Mouse (Mus musculus) CH12.LX (cell line): ENCODE results near the gene Zbtb38. TPM values are rescaled to one million over a fixed set of nuclear protein-coding genes. Genes with fewer than 3 reads are reported as not detected.

Experiments
- DNase-seq: peaks from one replicate; pipeline ENCODE4 v3.0.0-alpha.2; 2013; ENCODE audit errors: extremely low read depth
- H3K27ac ChIP-seq: 2 replicates; pipeline ENCODE4 v1.5.1; 2012; ENCODE audit warnings: low read depth, mild to moderate bottlenecking, control low read depth, moderate library complexity; ENCODE audit not compliant: insufficient read depth
- H3K27me3 ChIP-seq: replicated peaks from 2 replicates; pipeline ENCODE3; 2012; ENCODE audit warnings: inconsistent platforms
- H3K36me3 ChIP-seq, 2 experiments: replicated peaks in 1 of 2; 2 replicates each; pipeline versions ENCODE3 to v1.6.1; 2012; ENCODE audit warnings: inconsistent platforms in 1 of 2, low read length in 1 of 2, mild to moderate bottlenecking in 1 of 2, mixed read lengths in 1 of 2, moderate library complexity in 1 of 2; ENCODE audit not compliant: control insufficient read depth in 1 of 2, insufficient read depth in 1 of 2
- H3K4me1 ChIP-seq, 2 experiments: 2 replicates each; pipeline ENCODE4 v1.6.1; 2012; ENCODE audit warnings: inconsistent platforms in 1 of 2, moderate library complexity in 1 of 2; ENCODE audit not compliant: insufficient read depth in 2 of 2, control insufficient read depth in 1 of 2
- H3K4me2 ChIP-seq: 2 replicates; pipeline ENCODE4 v1.6.1; 2012; ENCODE audit warnings: low read depth, mild to moderate bottlenecking, control low read depth; ENCODE audit not compliant: poor library complexity, insufficient read depth, severe bottlenecking
- H3K4me3 ChIP-seq, 3 experiments: fragments of 150-350 bp in 1 of 3; sonication (generic) in 1 of 3; replicated peaks in 1 of 3; 2 replicates each; pipeline versions ENCODE3 to v1.5.1; 2011 to 2012; ENCODE audit warnings: low read depth in 2 of 3, low read length in 2 of 3, mild to moderate bottlenecking in 2 of 3, moderate library complexity in 2 of 3, control low read depth in 1 of 3, improper control_type of control experiment in 1 of 3, inconsistent platforms in 1 of 3, mixed read lengths in 1 of 3; ENCODE audit not compliant: poor library complexity in 1 of 3
- H3K79me2 ChIP-seq: replicated peaks from 2 replicates; pipeline ENCODE4 v1.6.1; 2012; ENCODE audit warnings: mild to moderate bottlenecking, moderate library complexity; ENCODE audit not compliant: control insufficient read depth, poor library complexity, insufficient read depth, severe bottlenecking; ENCODE audit errors: extremely low read depth
- H3K9ac ChIP-seq: 2 replicates; pipeline ENCODE4 v1.6.1; 2012; ENCODE audit warnings: low read depth, mild to moderate bottlenecking, control low read depth, moderate library complexity; ENCODE audit not compliant: insufficient read depth
- H3K9me3 ChIP-seq: replicated peaks from 2 replicates; pipeline ENCODE3; 2012; ENCODE audit warnings: low read length, inconsistent platforms, mixed read lengths
- CTCF ChIP-seq, 2 experiments: IDR thresholded peaks in 1 of 2; conservative IDR thresholded peaks in 1 of 2; 2 replicates each; pipeline ENCODE4 v1.5.1; 2011 to 2012; ENCODE audit warnings: low read depth in 2 of 2, low read length in 2 of 2, improper control_type of control experiment in 1 of 2, inconsistent platforms in 1 of 2, mild to moderate bottlenecking in 1 of 2, moderate library complexity in 1 of 2
- E2F4 ChIP-seq: IDR thresholded peaks from 2 replicates; pipeline ENCODE4 v1.6.1; 2011; ENCODE audit warnings: low read depth, low read length, improper control_type of control experiment; ENCODE audit not compliant: insufficient replicate concordance
- ELF1 ChIP-seq: IDR thresholded peaks from 2 replicates; pipeline ENCODE4 v1.6.1; 2014; ENCODE audit warnings: low read depth, mild to moderate bottlenecking, inconsistent platforms, low read length, improper control_type of control experiment
- EP300 ChIP-seq: IDR thresholded peaks from 2 replicates; pipeline ENCODE4 v1.6.1; 2011; ENCODE audit warnings: low read length, improper control_type of control experiment
- ETS1 ChIP-seq: conservative IDR thresholded peaks from 2 replicates; pipeline ENCODE4 v1.6.1; 2012; ENCODE audit warnings: low read depth, mild to moderate bottlenecking, inconsistent platforms, low read length, improper control_type of control experiment, moderate library complexity
- HCFC1 ChIP-seq: IDR thresholded peaks from 2 replicates; pipeline ENCODE4 v1.6.1; 2012; ENCODE audit warnings: low read depth, mild to moderate bottlenecking, inconsistent platforms, low read length, improper control_type of control experiment
- JUN ChIP-seq: IDR thresholded peaks from 2 replicates; pipeline ENCODE4 v1.6.1; 2011; ENCODE audit warnings: low read depth, mild to moderate bottlenecking, low read length, improper control_type of control experiment, moderate library complexity; ENCODE audit not compliant: insufficient read depth
- NELFE ChIP-seq: IDR thresholded peaks from 2 replicates; pipeline ENCODE4 v1.6.1; 2011; ENCODE audit warnings: low read depth, low read length, improper control_type of control experiment
- NRF1 ChIP-seq: IDR thresholded peaks from 2 replicates; pipeline ENCODE4 v1.6.1; 2014; ENCODE audit warnings: low read depth, mild to moderate bottlenecking, inconsistent platforms, low read length, improper control_type of control experiment, moderate library complexity
- RAD21 ChIP-seq: IDR thresholded peaks from 2 replicates; pipeline ENCODE4 v1.6.1; 2011; ENCODE audit warnings: low read depth, mild to moderate bottlenecking, low read length, improper control_type of control experiment, moderate library complexity
- RCOR1 ChIP-seq: conservative IDR thresholded peaks from 2 replicates; pipeline ENCODE4 v1.6.1; 2012; ENCODE audit warnings: low read depth, mild to moderate bottlenecking, inconsistent platforms, low read length, improper control_type of control experiment
- SIN3A ChIP-seq: IDR thresholded peaks from 2 replicates; pipeline ENCODE4 v1.6.1; 2012; ENCODE audit warnings: low read length, improper control_type of control experiment, inconsistent platforms
- SMC3 ChIP-seq: IDR thresholded peaks from 2 replicates; pipeline ENCODE4 v1.6.1; 2011; ENCODE audit warnings: low read depth, low read length, improper control_type of control experiment
- ZC3H11A ChIP-seq: IDR thresholded peaks from 2 replicates; pipeline ENCODE4 v1.6.1; 2012; ENCODE audit warnings: low read depth, mild to moderate bottlenecking, inconsistent platforms, low read length, improper control_type of control experiment
- ZKSCAN1 ChIP-seq: IDR thresholded peaks from 2 replicates; pipeline ENCODE4 v1.6.1; 2012; ENCODE audit warnings: low read depth, inconsistent platforms, low read length, improper control_type of control experiment, borderline replicate concordance
- ZNF384 ChIP-seq: IDR thresholded peaks from 2 replicates; pipeline ENCODE4 v1.6.1; 2012; ENCODE audit warnings: low read depth, low read length, improper control_type of control experiment, inconsistent platforms
- dilution Hi-C: fragments of 300-500 bp; cut with MboI; formaldehyde crosslinking; loops from 2 replicates; pipeline ENCODE4 v1.14.3; 2020; ENCODE audit warnings: low sequenced_read_pairs; ENCODE audit not compliant: extremely low pct_unique_long_range_greater_than_20kb, extremely low pct_ligation_motif_present
- in situ Hi-C: fragments of 300-500 bp; cut with MboI; formaldehyde crosslinking; loops from 3 replicates; pipeline ENCODE4 v1.14.3; 2019; ENCODE audit warnings: low sequenced_read_pairs, low pct_ligation_motif_present, low pct_unique_long_range_greater_than_20kb, mixed read lengths
- polyA plus RNA-seq: library from polyadenylated mRNA; unstranded; fragments of >175 nt; gene quantifications from 2 replicates; pipeline ENCODE4 v1.2.1, GENCODE M21; 2012; ENCODE audit warnings: low read depth; ENCODE audit not compliant: insufficient read length
- total RNA-seq, 2 experiments: library from RNA; depleted of rRNA; stranded (reverse); fragments of 300-350 nt in 1 of 2; fragments of >200 nt in 1 of 2; gene quantifications; 2 replicates each; pipeline ENCODE4 v1.2.3; 2012 to 2014

The Zbtb38 gene
- total and polyA plus RNA-seq, 3 experiments, result 51.7 to 102 (median 68.8) TPM

- H3K27ac ChIP-seq, result no peak overlapping the region
- H3K4me2 ChIP-seq, result no peak overlapping the region
- H3K27me3 ChIP-seq, result no peaks in the 10 kb centered on the region
- H3K79me2 ChIP-seq, result no peaks in the 10 kb centered on the region
- H3K4me3 ChIP-seq, result no peak overlapping the region
- TF ChIP-seq ZKSCAN1 (no peak), ZNF384 (no peak), E2F4 (no peak), RAD21 (peak; percentile 45; the same call in 1 of the 2 replicates), JUN (no peak), SMC3 (peak; percentile 17; the same call in 1 of the 2 replicates)
- no peaks in the 10 kb centered on the region for H3K9me3 ChIP-seq
- dilution Hi-C loops, result no loop called here
- in situ Hi-C loops, result no loop called here
- H3K4me1 ChIP-seq, result peaks cover 0 to 13% of the 10 kb centered on the region in 2 experiments; a peak in 2 of 4 replicates
- H3K36me3 ChIP-seq, result no peaks in the 10 kb centered on the region
- no peak overlapping the region for H3K9ac ChIP-seq
- no peak for DNase-seq
These were observed 33.3 kb upstream of the Zbtb38 start for GRCm38 (mm10) chr9:96785871-96786342.

GRCm38 (mm10) chr9:96785187-96785586, 32.6 kb upstream of the Zbtb38 start:
- no peak for DNase-seq
- no peaks in the 10 kb centered on the region for H3K9me3 ChIP-seq
- dilution Hi-C loops, result no loop called here
- no peak overlapping the region for H3K9ac ChIP-seq
- H3K27me3 ChIP-seq, result no peaks in the 10 kb centered on the region
- in situ Hi-C loops, result no loop called here
- TF ChIP-seq HCFC1 (no peak), EP300 (no peak), ELF1 (no peak), NRF1 (no peak), CTCF (conservative IDR thresholded peaks at IDR 0.05 in 1 of 2, IDR thresholded peaks at IDR 0.05 in 1 of 2; ENCODE audit: low read depth in 2 of 2, low read length in 2 of 2) (no peak), ZC3H11A (no peak), NELFE (no peak), RCOR1 (no peak), ETS1 (no peak), SIN3A (no peak)
- H3K4me1 ChIP-seq, result peaks cover 0 to 12% of the 10 kb centered on the region in 2 experiments; a peak in 1 of 4 replicates
- no peak overlapping the region for H3K4me3 ChIP-seq
- no peaks in the 10 kb centered on the region for H3K79me2 ChIP-seq
- no peak overlapping the region for H3K4me2 ChIP-seq
- no peaks in the 10 kb centered on the region for H3K36me3 ChIP-seq
- no peak overlapping the region for H3K27ac ChIP-seq
